Mouse (Mus musculus) C2C12 (cell line): ENCODE data around the gene Ntpcr.

ENCODE experiments used
- CTCF ChIP-seq: IDR thresholded peaks from one replicate; pipeline ENCODE4 v1.5.1; 2011; ENCODE audit not compliant: control insufficient read depth, insufficient read depth, insufficient read length
- USF1 ChIP-seq: IDR thresholded peaks from one replicate; pipeline ENCODE4 v1.6.1; 2011; ENCODE audit warnings: low read depth, mild to moderate bottlenecking, control low read depth, moderate library complexity

DNA sequence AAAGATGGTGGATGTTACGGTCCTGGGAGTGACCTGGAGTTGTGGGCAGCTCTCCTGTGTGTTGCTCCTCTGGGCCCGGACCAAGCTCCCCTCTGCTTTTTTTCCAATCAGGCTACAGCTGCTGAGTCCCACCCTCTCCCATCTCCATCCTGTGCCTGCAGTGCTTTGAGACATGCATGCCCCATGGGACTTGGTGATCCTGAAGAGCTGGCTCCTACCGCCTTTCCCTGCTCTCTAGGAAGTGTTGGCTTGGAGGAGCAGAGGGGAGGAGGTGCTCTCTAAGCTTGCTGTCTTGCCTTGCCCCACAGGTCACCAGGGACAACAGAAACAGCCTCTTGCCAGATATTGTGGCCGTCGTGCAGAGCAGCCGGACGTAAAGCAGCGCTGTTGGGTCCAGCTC, 17.6 kb downstream of the Ntpcr start:
- TF ChIP-seq CTCF (no peak), USF1 (no peak)
